Mouse (Mus musculus): Measurements from ENCODE around the gene Supt5. TPM values are rescaled to one million over a fixed set of nuclear protein-coding genes. Genes with fewer than 3 reads are reported as not detected.

Supt5 gene
- polyA plus RNA-seq (2012; ENCODE audit: low replicate concordance): 77.8 and 132 TPM in 2 replicates

GRCm38 (mm10) chr7:28338108-28338998, at the start of gene Supt5:
Supt5 (minus strand) TSS chr7:28338746.

GRCm38 (mm10) chr7:28380237-28381016, 41.9 kb upstream of the Supt5 start, which contains the start of gene Zfp36:
Zfp36 (minus strand) TSS chr7:28380253.

GRCm38 (mm10) chr7:28372251-28373108, 33.9 kb upstream of the Supt5 start, which contains the start of gene Plekhg2:
Plekhg2 (minus strand) TSS chr7:28372599.

GRCm38 (mm10) chr7:28350155-28350883, 11.8 kb upstream of the Supt5 start, which contains the start of gene Rps16:
Rps16 (plus strand) TSS chr7:28350652.

GRCm38 (mm10) chr7:28311926-28312543, 26.5 kb downstream of the Supt5 start, which contains the start of gene Timm50:
Timm50 (minus strand) TSS chr7:28312072.

GRCm38 (mm10) chr7:28301616-28302433, 36.7 kb downstream of the Supt5 start, which contains the start of gene Dll3:
Dll3 (minus strand) TSS chr7:28302238.

GRCm38 (mm10) chr7:28290638-28291590, 47.6 kb downstream of the Supt5 start, which contains the start of gene Selenov:
Selenov (minus strand) TSS chr7:28291186.

GRCm38 (mm10) chr7:28277615-28278278, 60.8 kb downstream of the Supt5 start, which contains the start of gene Eid2b:
Eid2b (plus strand) TSS chr7:28277739.

GRCm38 (mm10) chr7:28267129-28268041, 71.2 kb downstream of the Supt5 start, which contains the start of gene Eid2:
Eid2 (plus strand) TSS chr7:28267881.

Other genes with a start within 250 kb of the Supt5 start
- gene 9530053A07Rik, start 209.3 kb downstream of the Supt5 start, polyA plus RNA-seq (2012; ENCODE audit: low replicate concordance): 0.05 TPM in 1 of 2 replicates, not detected in the other
- gene Fbl, start 169.0 kb downstream of the Supt5 start, polyA plus RNA-seq (2012; ENCODE audit: low replicate concordance): 174 and 407 TPM in 2 replicates
- gene Dyrk1b, start 159.3 kb downstream of the Supt5 start, polyA plus RNA-seq (2012; ENCODE audit: low replicate concordance): 77.0 and 127 TPM in 2 replicates
- gene Eid2, start 70.9 kb downstream of the Supt5 start, polyA plus RNA-seq (2012; ENCODE audit: low replicate concordance): 2.2 and 4.9 TPM in 2 replicates
- 4.1 and 13.4 TPM in 2 replicates for gene Eid2b, start 61.0 kb downstream of the Supt5 start, polyA plus RNA-seq (2012; ENCODE audit: low replicate concordance)
- gene Selenov, start 47.6 kb downstream of the Supt5 start, polyA plus RNA-seq (2012; ENCODE audit: low replicate concordance): not detected in 2 replicates
- gene Dll3, start 36.5 kb downstream of the Supt5 start, polyA plus RNA-seq (2012; ENCODE audit: low replicate concordance): 0.29 and 0.88 TPM in 2 replicates
- 282 and 375 TPM in 2 replicates for gene Timm50, start 26.7 kb downstream of the Supt5 start, polyA plus RNA-seq (2012; ENCODE audit: low replicate concordance)
- gene Rps16, start 11.9 kb upstream of the Supt5 start, polyA plus RNA-seq (2012; ENCODE audit: low replicate concordance): 186 and 1,166 TPM in 2 replicates
- gene Plekhg2, start 33.9 kb upstream of the Supt5 start, polyA plus RNA-seq (2012; ENCODE audit: low replicate concordance): 33.7 and 46.3 TPM in 2 replicates
- 121 and 173 TPM in 2 replicates for gene Zfp36, start 41.5 kb upstream of the Supt5 start, polyA plus RNA-seq (2012; ENCODE audit: low replicate concordance)
- 11.5 and 21.2 TPM in 2 replicates for gene Med29, start 54.0 kb upstream of the Supt5 start, polyA plus RNA-seq (2012; ENCODE audit: low replicate concordance)
- gene Paf1, start 54.2 kb upstream of the Supt5 start, polyA plus RNA-seq (2012; ENCODE audit: low replicate concordance): 69.3 and 112 TPM in 2 replicates
- 0.46 and 2.5 TPM in 2 replicates for gene Gmfg, start 98.7 kb upstream of the Supt5 start, polyA plus RNA-seq (2012; ENCODE audit: low replicate concordance)
- 0.54 and 0.84 TPM in 2 replicates for gene Lrfn1, start 113.2 kb upstream of the Supt5 start, polyA plus RNA-seq (2012; ENCODE audit: low replicate concordance)
- not detected in 2 replicates for gene Ifnl2, start 171.7 kb upstream of the Supt5 start, polyA plus RNA-seq (2012; ENCODE audit: low replicate concordance)
- not detected in 2 replicates for gene Ifnl3, start 184.1 kb upstream of the Supt5 start, polyA plus RNA-seq (2012; ENCODE audit: low replicate concordance)
- not detected in 2 replicates for gene Sycn, start 202.1 kb upstream of the Supt5 start, polyA plus RNA-seq (2012; ENCODE audit: low replicate concordance)
- gene Nccrp1, start 208.5 kb upstream of the Supt5 start, polyA plus RNA-seq (2012; ENCODE audit: low replicate concordance): 0.15 and 0.30 TPM in 2 replicates

Measured in leukemia stem cell, adult 10-12 weeks (primary cell).